Mouse (Mus musculus): ENCODE results near the gene Cyp2c50.
"Not testable (repeated sequence)": the region's sequence is repeated elsewhere in the genome, so short reads cannot be mapped to it uniquely, and the experiment has no call there.

DNA sequence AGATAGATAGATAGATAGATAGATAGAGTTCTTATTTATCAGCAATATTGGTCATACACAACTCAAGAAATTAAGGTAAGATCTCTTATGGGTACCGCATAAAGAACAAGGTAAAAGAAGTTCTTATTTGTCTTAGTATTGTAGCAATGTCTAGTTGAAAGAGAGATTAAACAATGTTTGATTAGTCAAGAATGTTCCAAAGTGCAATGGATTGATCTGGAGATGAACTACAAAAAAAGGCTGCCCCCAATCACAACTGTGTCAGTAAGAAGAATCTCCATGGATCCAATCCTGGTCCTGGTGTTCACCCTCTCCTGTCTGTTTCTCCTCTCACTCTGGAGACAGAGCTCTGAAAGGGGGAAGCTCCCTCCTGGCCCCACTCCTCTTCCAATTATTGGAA lies at the start of gene Cyp2c50:
- not testable (repeated sequence) for TF ChIP-seq POLR2A (IDR thresholded peaks at IDR 0.05; ENCODE audit: insufficient read length, low read depth); E2F4 (IDR thresholded peaks at IDR 0.05; ENCODE audit: insufficient read depth); SRF (IDR thresholded peaks at IDR 0.05; ENCODE audit: control insufficient read depth, insufficient read length, low read depth); MAX (IDR thresholded peaks at IDR 0.05; ENCODE audit: low read depth); TCF3 (IDR thresholded peaks at IDR 0.05; ENCODE audit: insufficient read length, low read depth); USF1 (IDR thresholded peaks at IDR 0.05; ENCODE audit: low read depth); POLR2AphosphoS2 (IDR thresholded peaks at IDR 0.05; ENCODE audit: insufficient read length, low read depth); REST (IDR thresholded peaks at IDR 0.05; ENCODE audit: insufficient read depth, insufficient read length); TCF12 (IDR thresholded peaks at IDR 0.05; ENCODE audit: insufficient read depth, poor library complexity, severe bottlenecking)
